Mouse (Mus musculus): Measurements from ENCODE around the gene Xrcc4.

Xrcc4 gene

GRCm38 (mm10) chr13:89738776-89739695 is 350.4 kb downstream of the Xrcc4 start:
- peak; percentile 7 for DNase-seq (ENCODE audit: low spot score)

- no peak for DNase-seq (ENCODE audit: low spot score)
Measured at GRCm38 (mm10) chr13:89738275-89738674, 351.1 kb downstream of the Xrcc4 start.

DNA sequence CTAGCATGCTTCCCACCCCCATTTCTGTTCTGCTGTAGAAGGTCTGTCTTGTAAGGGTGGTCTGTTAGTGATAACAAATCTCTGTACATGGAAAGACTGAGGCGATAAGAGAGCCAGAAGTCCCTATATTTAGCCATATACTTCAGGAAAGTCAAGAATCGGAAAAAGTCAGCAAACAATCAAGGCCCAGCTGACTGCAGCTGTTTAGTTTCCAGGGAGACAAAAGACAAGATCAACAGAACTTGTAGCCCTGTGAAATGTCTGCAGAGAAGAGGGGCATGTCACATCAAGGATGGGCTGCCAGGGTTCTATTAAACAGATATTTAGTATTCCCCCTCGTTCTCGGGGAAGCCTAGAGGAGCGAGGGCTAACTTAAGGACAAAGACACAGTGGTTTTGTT is 354.3 kb downstream of the Xrcc4 start:
- no peak for DNase-seq (ENCODE audit: low spot score)

DNA sequence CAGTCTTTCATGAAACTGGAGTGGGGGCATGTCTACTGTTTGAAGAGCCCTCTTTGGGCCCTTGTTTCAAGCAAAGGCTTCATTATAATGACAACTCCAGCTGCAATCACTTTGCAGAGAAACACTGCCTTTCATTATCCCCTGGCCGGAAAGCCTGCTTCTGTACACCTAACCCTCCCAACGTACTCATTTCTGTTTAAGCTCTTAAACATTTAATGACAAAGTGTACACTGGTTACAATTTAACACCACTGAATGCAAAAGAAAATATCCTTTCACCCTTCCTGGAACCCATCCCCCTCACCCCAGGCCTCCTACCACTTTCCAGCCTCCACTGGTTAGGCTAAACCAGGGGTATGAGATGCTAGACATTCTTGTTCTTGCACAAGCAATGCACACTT is 362.9 kb downstream of the Xrcc4 start:
- DNase-seq (ENCODE audit: low spot score) = no peak

Data from spleen, adult 12 weeks (tissue).